Mouse (Mus musculus) embryonic facial prominence, embryonic 13.5 days (tissue): Measurements from ENCODE around the gene Wbp4. TPM values are rescaled to one million over a fixed set of nuclear protein-coding genes. Genes with fewer than 3 reads are reported as not detected.
"Not testable (repeated sequence)": the region's sequence is repeated elsewhere in the genome, so short reads cannot be mapped to it uniquely, and the experiment has no call there.

ENCODE experiments used
- ATAC-seq: fragments of 200-750 bp; cut with Nextera tagmentation; 2 replicates; pipeline ENCODE4 v1.8.0; 2017; ENCODE audit warnings: low read depth; ENCODE audit not compliant: insufficient number of reproducible peaks, insufficient read depth, low FRiP score, low TSS enrichment
- H3K27ac ChIP-seq: fragments of 300-500 bp; sonication (generic); 2 replicates; pipeline ENCODE4 v1.5.1; 2015; ENCODE audit warnings: moderate library complexity, mild to moderate bottlenecking, inconsistent platforms
- H3K27me3 ChIP-seq: fragments of 300-500 bp; sonication (generic); 2 replicates; pipeline ENCODE4 v1.6.1; 2015; ENCODE audit warnings: mild to moderate bottlenecking, inconsistent platforms
- H3K36me3 ChIP-seq: fragments of 300-500 bp; sonication (generic); 2 replicates; pipeline ENCODE4 v1.6.1; 2015; ENCODE audit warnings: mild to moderate bottlenecking, inconsistent platforms
- H3K4me1 ChIP-seq: fragments of 300-500 bp; sonication (generic); 2 replicates; pipeline ENCODE4 v1.6.1; 2015; ENCODE audit warnings: inconsistent platforms
- H3K4me2 ChIP-seq: fragments of 300-500 bp; sonication (generic); 2 replicates; pipeline ENCODE4 v1.6.1; 2015; ENCODE audit warnings: moderate library complexity, mild to moderate bottlenecking, inconsistent platforms
- H3K4me3 ChIP-seq: fragments of 300-500 bp; sonication (generic); 2 replicates; pipeline ENCODE4 v1.5.1; 2015; ENCODE audit warnings: mild to moderate bottlenecking, inconsistent platforms
- H3K9ac ChIP-seq: fragments of 300-500 bp; sonication (generic); 2 replicates; pipeline ENCODE4 v1.6.1; 2015; ENCODE audit warnings: mild to moderate bottlenecking, inconsistent platforms
- H3K9me3 ChIP-seq: fragments of 300-500 bp; sonication (generic); 2 replicates; pipeline ENCODE4 v1.6.1; 2016; ENCODE audit warnings: inconsistent platforms
- WGBS: fragments of 180-500 bp; shearing (Covaris S2); methylation state at CpG from one replicate; pipeline ENCODE4 v1.1.7; 2015; ENCODE audit warnings: mixed read lengths; 5-methylcytosine and 5-hydroxymethylcytosine counted together
- polyA plus RNA-seq: library from polyadenylated mRNA; unstranded; fragments of >200 nt; fragmentation: Nextera tagmentation; extraction: Ambion mirVana; gene quantifications from 2 replicates; pipeline ENCODE4 v1.2.1, GENCODE M21; 2015

Wbp4 gene
- polyA plus RNA-seq, 1 experiment from 2014 or later: 53.6 TPM

- 46% methylated on average over 8 of the region's 8 CpGs for WGBS
- H3K27ac ChIP-seq: peak overlapping the region; percentile 99
Measured at GRCm38 (mm10) chr14:79483611-79484120, 2.3 kb upstream of the Wbp4 start.

GRCm38 (mm10) chr14:79482747-79483355 lies 1.5 kb upstream of the Wbp4 start:
- Histone ChIP-seq H3K36me3 (peaks cover 6% of the 10 kb centered on the region), H3K4me3 (peak overlapping the region; percentile 69), H3K4me1 (peaks cover 51% of the 10 kb centered on the region), H3K9me3 (no peaks in the 10 kb centered on the region), H3K27me3 (no peaks in the 10 kb centered on the region), H3K9ac (peak overlapping the region; percentile 90), H3K4me2 (peak overlapping the region; percentile 79), H3K27ac (peak overlapping the region; percentile 99)
- 13% methylated on average over 15 of the region's 15 CpGs for WGBS
- ATAC-seq: no peak

More at GRCm38 (mm10) chr14:79483611-79484120, 2.3 kb upstream of the Wbp4 start:
- peaks cover 51% of the 10 kb centered on the region for H3K4me1 ChIP-seq
- no peaks in the 10 kb centered on the region for H3K27me3 ChIP-seq
- no peaks in the 10 kb centered on the region for H3K36me3 ChIP-seq
- H3K4me2 ChIP-seq: peak overlapping the region; percentile 79
- peak overlapping the region; percentile 69 for H3K4me3 ChIP-seq
- no peak for ATAC-seq
- no peaks in the 10 kb centered on the region for H3K9me3 ChIP-seq
- H3K9ac ChIP-seq: peak overlapping the region; percentile 90; the same call in 1 of the 2 replicates

- Histone ChIP-seq H3K27me3 (no peaks in the 10 kb centered on the region), H3K4me2 (peak overlapping the region; percentile 79), H3K4me3 (peak overlapping the region; percentile 69), H3K36me3 (peaks cover 8% of the 10 kb centered on the region), H3K27ac (peak overlapping the region; percentile 99), H3K9ac (peak overlapping the region; percentile 90), H3K4me1 (peaks cover 46% of the 10 kb centered on the region), H3K9me3 (no peaks in the 10 kb centered on the region)
- no peak for ATAC-seq
- 0% methylated on average over 11 of the region's 11 CpGs for WGBS
Measured at GRCm38 (mm10) chr14:79482251-79482661, 936 bp upstream of the Wbp4 start.

- under 1% methylated on average over 72 of the region's 96 CpGs for WGBS
- H3K36me3 ChIP-seq: peaks cover 15% of the 10 kb centered on the region
Measured at GRCm38 (mm10) chr14:79480624-79481338, 539 bp downstream of the Wbp4 start, which contains the start of gene Elf1. Gene Elf1, plus strand, starts transcription at chr14:79481194.

GRCm38 (mm10) chr14:79473384-79473783 lies 7.9 kb downstream of the Wbp4 start:
- no peak overlapping the region for H3K27ac ChIP-seq
- H3K27me3 ChIP-seq: no peaks in the 10 kb centered on the region
- no peak overlapping the region for H3K4me3 ChIP-seq
- no peak for ATAC-seq
- H3K4me2 ChIP-seq: no peak overlapping the region
- 85% methylated on average over 2 of the region's 2 CpGs for WGBS
- H3K36me3 ChIP-seq: peaks cover 80% of the 10 kb centered on the region
- no peaks in the 10 kb centered on the region for H3K4me1 ChIP-seq
- no peaks in the 10 kb centered on the region for H3K9me3 ChIP-seq
- no peak overlapping the region for H3K9ac ChIP-seq

More at GRCm38 (mm10) chr14:79480624-79481338, 539 bp downstream of the Wbp4 start, which contains the start of gene Elf1:
- H3K27ac ChIP-seq: peak within 1 kb of the TSS; percentile 99
- peak within 1 kb of the TSS; percentile 69 for H3K4me3 ChIP-seq
- peak; percentile 84 for ATAC-seq
- H3K9ac ChIP-seq: peak within 1 kb of the TSS; percentile 90
- H3K9me3 ChIP-seq: no peaks in the 10 kb centered on the region
- no peaks in the 10 kb centered on the region for H3K27me3 ChIP-seq
- peaks cover 34% of the 10 kb centered on the region for H3K4me1 ChIP-seq
- peak within 1 kb of the TSS; percentile 79 for H3K4me2 ChIP-seq

GRCm38 (mm10) chr14:79467621-79468020 lies 13.7 kb downstream of the Wbp4 start:
- no peak for ATAC-seq

GRCm38 (mm10) chr14:79465623-79466022 lies 15.7 kb downstream of the Wbp4 start:
- H3K27me3 ChIP-seq: no peaks in the 10 kb centered on the region
- no peak overlapping the region for H3K27ac ChIP-seq
- no peak overlapping the region for H3K9ac ChIP-seq
- H3K4me1 ChIP-seq: no peaks in the 10 kb centered on the region
- no peak for ATAC-seq
- no peak overlapping the region for H3K4me2 ChIP-seq
- peaks cover 75% of the 10 kb centered on the region for H3K36me3 ChIP-seq
- H3K4me3 ChIP-seq: no peak overlapping the region
- H3K9me3 ChIP-seq: no peaks in the 10 kb centered on the region
- WGBS: 91% methylated on average over 1 of the region's 1 CpGs

More at GRCm38 (mm10) chr14:79467621-79468020, 13.7 kb downstream of the Wbp4 start:
- Histone ChIP-seq H3K36me3 (peaks cover 78% of the 10 kb centered on the region), H3K4me1 (no peaks in the 10 kb centered on the region), H3K9me3 (no peaks in the 10 kb centered on the region), H3K9ac (no peak overlapping the region), H3K4me3 (no peak overlapping the region), H3K27me3 (no peaks in the 10 kb centered on the region), H3K4me2 (no peak overlapping the region), H3K27ac (no peak overlapping the region)
- 29% methylated on average over 3 of the region's 3 CpGs for WGBS

- Histone ChIP-seq H3K27me3 (no peaks in the 10 kb centered on the region), H3K4me3 (no peak overlapping the region), H3K27ac (no peak overlapping the region), H3K4me2 (no peak overlapping the region), H3K9ac (no peak overlapping the region), H3K4me1 (no peaks in the 10 kb centered on the region), H3K9me3 (no peaks in the 10 kb centered on the region), H3K36me3 (peaks cover 50% of the 10 kb centered on the region)
- no peak for ATAC-seq
- WGBS: 90% methylated on average over 4 of the region's 4 CpGs
Measured at GRCm38 (mm10) chr14:79460988-79461387, 20.3 kb downstream of the Wbp4 start.

- Histone ChIP-seq H3K36me3 (peaks cover 45% of the 10 kb centered on the region), H3K27me3 (no peaks in the 10 kb centered on the region), H3K4me3 (no peak overlapping the region), H3K27ac (no peak overlapping the region), H3K4me2 (no peak overlapping the region), H3K9me3 (no peaks in the 10 kb centered on the region), H3K4me1 (no peaks in the 10 kb centered on the region), H3K9ac (no peak overlapping the region)
- ATAC-seq: no peak
- 90% methylated on average over 1 of the region's 1 CpGs for WGBS
Measured at GRCm38 (mm10) chr14:79460401-79460800, 20.9 kb downstream of the Wbp4 start.

- not testable (repeated sequence) for H3K27ac ChIP-seq, H3K36me3 ChIP-seq, H3K4me2 ChIP-seq, H3K4me3 ChIP-seq, H3K9me3 ChIP-seq, H3K27me3 ChIP-seq, H3K4me1 ChIP-seq, H3K9ac ChIP-seq
- ATAC-seq: 0 out of 2 replicates have a peak, but pooled peaks have one; percentile 28
- WGBS: 95% methylated on average over 8 of the region's 10 CpGs
Measured at GRCm38 (mm10) chr14:79452591-79452934, 28.8 kb downstream of the Wbp4 start.

GRCm38 (mm10) chr14:79451681-79452590 lies 29.4 kb downstream of the Wbp4 start, which contains the start of gene Kbtbd6:
Gene Kbtbd6, plus strand, starts transcription at chr14:79451835.
- ATAC-seq: peak; percentile 87
- Histone ChIP-seq H3K9ac (peak within 1 kb of the TSS; percentile 68), H3K4me2 (peak within 1 kb of the TSS; percentile 68), H3K4me3 (peak within 1 kb of the TSS; percentile 55)
- not testable (repeated sequence) for H3K27ac ChIP-seq, H3K36me3 ChIP-seq, H3K9me3 ChIP-seq, H3K4me1 ChIP-seq, H3K27me3 ChIP-seq
- 19% methylated on average over 42 of the region's 89 CpGs for WGBS
